In genomic region chr4:83739137-83739890, GRCm38 (mm10) we compare ENCODE assay signal across 34 mouse cellular contexts.
A peak's percentile ranks its signal among the peaks of the same experiment; 100 is the strongest.
DNase-seq lines count a peak whose midpoint lies in the region; ATAC-seq lines count a peak whose summit lies in the region.
"Had no signal": no experiment of that assay in that cellular context is flagged by ENCODE, and none has a peak within 500 bp of the region (broad histone marks: within the 10 kb centered on the region; RNA-seq: fewer than 3 reads in every experiment).

No protein-coding gene starts in this region.

- WGBS in hindbrain, embryonic 15.5 days = 75% methylated on average over 9 of the region's 9 CpGs
- WGBS in hindbrain, embryonic 11.5 days = 89% methylated on average over 9 of the region's 9 CpGs
- WGBS in neural tube, embryonic 13.5 days = 71% methylated on average over 9 of the region's 9 CpGs
- 73% methylated on average over 9 of the region's 9 CpGs for WGBS in midbrain, embryonic 14.5 days

- no peak for DNase-seq in hindbrain, embryonic 11.5 days (ENCODE audit: low spot score)
- DNase-seq in neural tube, embryonic 10.5 days (ENCODE audit: extremely low spot score, low spot score) = no peak
- peak; percentile 30 for DNase-seq in midbrain, embryonic 14.5 days
- peak; percentile 76 for DNase-seq in retina, postnatal 1 day
- no peak for DNase-seq in left cerebral cortex, adult 8-10 months (ENCODE audit: low spot score in 2 of 2)
- DNase-seq in layer of hippocampus, postnatal 25 days (ENCODE audit: extremely low spot score in 1 of 2, low spot score in 1 of 2) = no peak
- DNase-seq: adrenal gland, adult 2 months; adrenal gland, postnatal 36 days; cerebellum, adult 8-10 months; embryo, embryonic 11 days; gastrocnemius, postnatal 25 days; heart, adult 11 months; heart, postnatal 36 days; kidney, adult 18-20 months; kidney, postnatal 36 days; layer of hippocampus, postnatal 36 days; liver, embryonic 13.5 days; lung, adult 18-20 months; lung, postnatal 4 days; thymus, adult 2 months; thymus, postnatal 36 days had no signal

- ATAC-seq in hindbrain, embryonic 15.5 days (ENCODE audit: low FRiP score, low read depth) = peak; percentile 30; the same call in 1 of the 2 replicates
- ATAC-seq in hindbrain, embryonic 11.5 days (ENCODE audit: low FRiP score) = no peak
- peak; percentile 43; the same call in 1 of the 2 replicates for ATAC-seq in neural tube, embryonic 13.5 days (ENCODE audit: low read depth)
- no peak for ATAC-seq in midbrain, embryonic 14.5 days (ENCODE audit: low FRiP score, low TSS enrichment)
- ATAC-seq: activated CD4-positive, CD25-positive, alpha-beta regulatory T cell, adult 4 months; forebrain, embryonic 15.5 days; lung, postnatal 0 days had no signal

- H3K4me3 ChIP-seq in hindbrain, embryonic 15.5 days = no peak overlapping the region
- H3K4me3 ChIP-seq in hindbrain, embryonic 11.5 days (ENCODE audit: low read depth, low read length) = no peak overlapping the region
- no peak overlapping the region for H3K4me3 ChIP-seq in neural tube, embryonic 13.5 days
- H3K4me3 ChIP-seq in midbrain, embryonic 14.5 days (replicated peaks; ENCODE audit: low read depth, low read length) = no peak overlapping the region
- H3K4me3 ChIP-seq: embryonic facial prominence, embryonic 15.5 days; forebrain, embryonic 15.5 days; hindbrain, embryonic 13.5 days; kidney, embryonic 15.5 days; layer of hippocampus, adult 2 months; limb, embryonic 10.5 days; limb, embryonic 15.5 days; liver, embryonic 13.5 days; myocyte had no signal

- H3K27ac ChIP-seq in hindbrain, embryonic 15.5 days (replicated peaks) = no peak overlapping the region
- H3K27ac ChIP-seq in hindbrain, embryonic 11.5 days (ENCODE audit: low read depth, low read length) = no peak overlapping the region
- H3K27ac ChIP-seq in neural tube, embryonic 13.5 days (replicated peaks) = no peak overlapping the region
- H3K27ac ChIP-seq in midbrain, embryonic 14.5 days (replicated peaks; ENCODE audit: low read depth, low read length) = no peak overlapping the region
- H3K27ac ChIP-seq: embryonic facial prominence, embryonic 15.5 days; forebrain, embryonic 15.5 days; hindbrain, embryonic 13.5 days; kidney, embryonic 15.5 days; layer of hippocampus, adult 2 months; limb, embryonic 10.5 days; limb, embryonic 15.5 days; liver, embryonic 13.5 days had no signal

- H3K9ac ChIP-seq in hindbrain, embryonic 15.5 days = no peak overlapping the region
- H3K9ac ChIP-seq in hindbrain, embryonic 11.5 days (ENCODE audit: low read depth, low read length) = no peak overlapping the region
- no peak overlapping the region for H3K9ac ChIP-seq in neural tube, embryonic 13.5 days
- H3K9ac ChIP-seq in midbrain, embryonic 14.5 days (replicated peaks; ENCODE audit: low read length) = no peak overlapping the region
- H3K9ac ChIP-seq: embryonic facial prominence, embryonic 15.5 days; forebrain, embryonic 15.5 days; hindbrain, embryonic 13.5 days; kidney, embryonic 15.5 days; limb, embryonic 15.5 days; liver, embryonic 13.5 days had no signal

- H3K36me3 ChIP-seq in hindbrain, embryonic 15.5 days = no peaks in the 10 kb centered on the region
- no peaks in the 10 kb centered on the region for H3K36me3 ChIP-seq in hindbrain, embryonic 11.5 days (ENCODE audit: control insufficient read depth, insufficient read depth, low read length)
- no peaks in the 10 kb centered on the region for H3K36me3 ChIP-seq in neural tube, embryonic 13.5 days
- H3K36me3 ChIP-seq in midbrain, embryonic 14.5 days (ENCODE audit: control insufficient read depth, insufficient read depth, low read length) = no peaks in the 10 kb centered on the region
- H3K36me3 ChIP-seq: embryonic facial prominence, embryonic 15.5 days; forebrain, embryonic 15.5 days; hindbrain, embryonic 13.5 days; kidney, embryonic 15.5 days; limb, embryonic 10.5 days; limb, embryonic 15.5 days; liver, embryonic 13.5 days had no signal

- no peak overlapping the region for H3K4me2 ChIP-seq in hindbrain, embryonic 15.5 days
- no peak overlapping the region for H3K4me2 ChIP-seq in hindbrain, embryonic 11.5 days (replicated peaks; ENCODE audit: low read depth, low read length)
- no peak overlapping the region for H3K4me2 ChIP-seq in neural tube, embryonic 13.5 days
- H3K4me2 ChIP-seq in midbrain, embryonic 14.5 days (ENCODE audit: low read length) = no peak overlapping the region
- H3K4me2 ChIP-seq: embryonic facial prominence, embryonic 15.5 days; forebrain, embryonic 15.5 days; heart, embryonic 11.5 days; hindbrain, embryonic 13.5 days; kidney, embryonic 15.5 days; limb, embryonic 15.5 days; liver, embryonic 13.5 days had no signal

- H3K9me3 ChIP-seq in hindbrain, embryonic 15.5 days = no peaks in the 10 kb centered on the region
- H3K9me3 ChIP-seq in hindbrain, embryonic 11.5 days (ENCODE audit: control insufficient read depth, low read length) = no peaks in the 10 kb centered on the region
- no peaks in the 10 kb centered on the region for H3K9me3 ChIP-seq in neural tube, embryonic 13.5 days
- H3K9me3 ChIP-seq in midbrain, embryonic 14.5 days (ENCODE audit: control insufficient read depth, low read length) = no peaks in the 10 kb centered on the region
- H3K9me3 ChIP-seq: embryonic facial prominence, embryonic 15.5 days; forebrain, embryonic 15.5 days; hindbrain, embryonic 13.5 days; kidney, embryonic 15.5 days; limb, embryonic 10.5 days; limb, embryonic 15.5 days; liver, embryonic 13.5 days had no signal

- peaks cover 6% of the 10 kb centered on the region for H3K4me1 ChIP-seq in hindbrain, embryonic 15.5 days (replicated peaks)
- no peaks in the 10 kb centered on the region for H3K4me1 ChIP-seq in hindbrain, embryonic 11.5 days (replicated peaks; ENCODE audit: control insufficient read depth, insufficient read depth, low read length)
- H3K4me1 ChIP-seq in neural tube, embryonic 13.5 days (replicated peaks) = peaks cover 7% of the 10 kb centered on the region
- H3K4me1 ChIP-seq in midbrain, embryonic 14.5 days (ENCODE audit: control insufficient read depth, insufficient read depth, low read length) = 0 out of 2 replicates have a peak, but pooled peaks cover 6% of the 10 kb centered on the region
- H3K4me1 ChIP-seq: embryonic facial prominence, embryonic 15.5 days; limb, embryonic 15.5 days had no signal

- H3K27me3 ChIP-seq in hindbrain, embryonic 15.5 days = no peaks in the 10 kb centered on the region
- H3K27me3 ChIP-seq in hindbrain, embryonic 11.5 days (ENCODE audit: control insufficient read depth, insufficient read depth, low read length) = no peaks in the 10 kb centered on the region
- H3K27me3 ChIP-seq in neural tube, embryonic 13.5 days = no peaks in the 10 kb centered on the region
- no peaks in the 10 kb centered on the region for H3K27me3 ChIP-seq in midbrain, embryonic 14.5 days (ENCODE audit: control insufficient read depth, insufficient read depth, low read length)
- H3K27me3 ChIP-seq: embryonic facial prominence, embryonic 15.5 days; forebrain, embryonic 15.5 days; hindbrain, embryonic 13.5 days; kidney, embryonic 15.5 days; limb, embryonic 15.5 days; liver, embryonic 13.5 days had no signal

Comparison
In these comparisons a context has a peak if more than half of its experiments do, and no peak if none do; other contexts are left out.
1. ATAC-seq: peak in hindbrain, embryonic 15.5 days (single experiment) and neural tube, embryonic 13.5 days (single experiment); none in hindbrain, embryonic 11.5 days (single experiment) and midbrain, embryonic 14.5 days (single experiment).
2. DNase-seq: peak in midbrain, embryonic 14.5 days (single experiment) and retina, postnatal 1 day (single experiment); none in hindbrain, embryonic 11.5 days (single experiment), neural tube, embryonic 10.5 days (single experiment), left cerebral cortex, adult 8-10 months (0 of 2) and layer of hippocampus, postnatal 25 days (0 of 2).